Mouse (Mus musculus): ENCODE results near the gene Tbc1d2b. TPM values are rescaled to one million over a fixed set of nuclear protein-coding genes. Genes with fewer than 3 reads are reported as not detected.

Tbc1d2b gene
- total and polyA plus RNA-seq, 3 experiments, result 0.09 to 0.90 (median 0.22) TPM

DNA sequence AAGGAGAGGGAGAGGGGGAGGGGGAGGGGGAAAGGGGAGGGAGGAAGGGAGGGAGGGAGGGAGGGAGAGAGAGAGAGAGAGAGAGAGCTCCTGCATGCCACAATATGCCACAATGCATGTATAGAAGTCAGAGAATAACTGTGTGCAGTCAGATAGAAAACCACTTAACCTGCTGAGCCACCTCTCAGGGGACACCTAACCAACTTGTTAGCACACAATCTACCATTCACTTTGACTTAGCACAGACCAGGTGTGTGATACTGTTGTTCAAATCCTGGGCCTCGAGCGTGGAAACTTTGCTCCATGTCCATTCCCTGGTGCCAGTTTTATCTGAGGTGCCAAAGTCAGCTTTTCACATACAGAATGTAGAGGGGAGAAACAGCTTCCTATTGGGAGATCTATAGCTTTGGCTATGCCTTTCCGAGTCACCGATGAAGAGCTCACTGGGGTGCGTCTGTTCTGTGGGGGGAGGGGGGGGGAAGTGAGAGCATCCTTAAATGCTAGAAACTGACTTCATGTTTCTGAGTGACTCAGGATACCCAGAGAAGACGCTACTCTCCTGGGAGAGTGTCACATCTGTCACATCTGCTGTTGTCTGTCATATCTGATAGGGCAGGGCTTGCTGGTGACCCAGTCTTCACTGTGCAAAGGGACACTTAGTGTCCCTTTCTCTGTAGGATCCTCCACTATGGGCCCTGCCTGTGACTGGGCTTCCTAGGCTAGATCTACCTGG lies 88.8 kb downstream of the Tbc1d2b start:
- Histone ChIP-seq H3K9me3 (replicated peaks) (peaks cover 66% of the 10 kb centered on the region), H3K4me3 (ENCODE audit: low read depth, low read length) (no peak overlapping the region), H3K36me3 (replicated peaks) (no peaks in the 10 kb centered on the region), H3K27me3 (ENCODE audit: insufficient read depth, low read length) (no peaks in the 10 kb centered on the region), H3K4me1 (ENCODE audit: insufficient read depth, low read depth, low read length) (no peaks in the 10 kb centered on the region)
- TF ChIP-seq GATA1 (IDR thresholded peaks at IDR 0.05; ENCODE audit: borderline replicate concordance, low read length), result no peak
- TF ChIP-seq GATA2 (IDR thresholded peaks at IDR 0.05; ENCODE audit: borderline replicate concordance, low read depth, low read length), result no peak
- TF ChIP-seq TAL1 (conservative IDR thresholded peaks at IDR 0.05; ENCODE audit: low read depth, low read length), result no peak
- no peak for TF ChIP-seq CTCF (IDR thresholded peaks at IDR 0.05; ENCODE audit: low read depth, low read length)
- no peak for TF ChIP-seq POLR2AphosphoS5 (IDR thresholded peaks at IDR 0.05; ENCODE audit: insufficient replicate concordance, low read depth, low read length)
- ATAC-seq (ENCODE audit: extremely low read depth, insufficient number of reproducible peaks, low FRiP score, poor library complexity, severe bottlenecking) (no peak), DNase-seq (ENCODE audit: low spot score) (no peak)

DNA sequence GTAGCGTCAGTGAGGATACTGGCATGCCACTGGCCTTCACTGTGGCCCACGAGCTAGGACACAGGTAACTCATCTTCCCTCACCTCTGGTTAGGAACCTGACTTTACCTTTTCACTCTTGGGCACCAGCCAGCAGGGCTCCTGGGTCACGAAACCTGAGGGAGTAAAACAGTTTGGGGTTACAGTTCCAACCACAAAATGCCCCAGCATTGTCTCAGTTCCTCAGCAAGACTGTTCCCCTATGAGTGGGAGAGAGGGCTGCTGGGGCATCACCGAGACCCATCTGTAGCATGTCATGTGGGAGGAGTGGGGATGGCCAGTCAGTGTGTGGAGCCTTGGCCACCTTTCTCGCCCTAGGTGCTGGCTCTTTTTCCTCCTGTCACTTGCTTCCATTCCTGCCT lies 91.2 kb downstream of the Tbc1d2b start:
- no peaks in the 10 kb centered on the region for H3K36me3 ChIP-seq (replicated peaks)
- DNase-seq (ENCODE audit: low spot score) (no peak), ATAC-seq (ENCODE audit: extremely low read depth, insufficient number of reproducible peaks, low FRiP score, poor library complexity, severe bottlenecking) (no peak)
- 0 out of 2 replicates have a peak overlapping the region, but pooled peaks have one; percentile 15 for H3K4me3 ChIP-seq (ENCODE audit: low read depth, low read length)
- TF ChIP-seq POLR2AphosphoS5 (IDR thresholded peaks at IDR 0.05; ENCODE audit: insufficient replicate concordance, low read depth, low read length), result no peak
- TF ChIP-seq GATA1 (IDR thresholded peaks at IDR 0.05; ENCODE audit: borderline replicate concordance, low read length), result no peak
- no peak for TF ChIP-seq TAL1 (conservative IDR thresholded peaks at IDR 0.05; ENCODE audit: low read depth, low read length)
- no peak for TF ChIP-seq GATA2 (IDR thresholded peaks at IDR 0.05; ENCODE audit: borderline replicate concordance, low read depth, low read length)
- no peak for TF ChIP-seq CTCF (IDR thresholded peaks at IDR 0.05; ENCODE audit: low read depth, low read length)
- H3K4me1 ChIP-seq (ENCODE audit: insufficient read depth, low read depth, low read length), result no peaks in the 10 kb centered on the region
- H3K9me3 ChIP-seq (replicated peaks), result peaks cover 52% of the 10 kb centered on the region
- no peaks in the 10 kb centered on the region for H3K27me3 ChIP-seq (ENCODE audit: insufficient read depth, low read length)

- Histone ChIP-seq H3K4me3 (ENCODE audit: low read depth, low read length) (no peak overlapping the region), H3K9me3 (replicated peaks) (peaks cover 33% of the 10 kb centered on the region), H3K27me3 (ENCODE audit: insufficient read depth, low read length) (no peaks in the 10 kb centered on the region; the same call in 1 of the 2 replicates), H3K36me3 (replicated peaks) (no peaks in the 10 kb centered on the region), H3K4me1 (ENCODE audit: insufficient read depth, low read depth, low read length) (no peaks in the 10 kb centered on the region)
- DNase-seq (ENCODE audit: low spot score) (no peak), ATAC-seq (ENCODE audit: extremely low read depth, insufficient number of reproducible peaks, low FRiP score, poor library complexity, severe bottlenecking) (no peak)
- TF ChIP-seq GATA1 (IDR thresholded peaks at IDR 0.05; ENCODE audit: borderline replicate concordance, low read length), result no peak
These were observed 97.3 kb downstream of the Tbc1d2b start for GRCm38 (mm10) chr9:90173330-90173729.

DNA sequence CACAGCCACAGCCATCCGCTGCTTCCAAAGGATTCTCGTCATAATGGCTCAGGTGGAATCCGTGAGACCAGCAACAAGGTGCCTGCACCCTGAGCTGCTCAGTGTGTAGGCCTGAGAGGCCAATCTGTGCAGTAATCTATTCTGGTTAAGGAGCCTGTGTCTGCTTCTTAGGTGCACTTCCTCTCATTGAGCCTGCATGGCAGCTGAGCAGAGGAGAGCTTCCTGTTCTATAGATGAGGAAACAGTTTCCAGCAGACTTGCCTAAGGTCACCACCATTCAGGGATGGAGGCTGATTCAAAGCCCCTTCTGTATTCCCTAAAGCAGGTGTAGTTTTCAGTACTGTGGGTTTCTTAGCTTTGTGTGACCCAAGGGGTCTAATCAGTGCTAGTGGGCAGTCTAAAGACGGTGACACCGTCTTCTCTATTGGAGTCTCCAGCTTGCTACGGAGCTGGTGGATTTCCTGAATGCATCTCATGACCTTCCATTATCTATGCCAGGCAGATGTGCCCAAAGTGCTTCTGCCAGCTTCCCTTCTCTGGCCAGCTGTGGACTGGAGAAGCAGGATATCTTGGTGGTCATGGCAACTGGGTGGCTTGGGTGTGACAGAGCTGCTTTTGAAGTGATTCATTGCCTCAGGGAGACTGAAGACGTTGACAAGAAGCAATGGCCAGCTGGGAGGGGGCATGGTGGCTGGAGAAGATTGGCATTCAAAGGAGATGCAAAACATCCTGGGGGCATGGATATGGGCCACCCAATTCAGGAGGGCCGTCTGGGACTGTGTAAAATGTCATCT lies 97.9 kb downstream of the Tbc1d2b start:
- DNase-seq (ENCODE audit: low spot score) (no peak), ATAC-seq (ENCODE audit: extremely low read depth, insufficient number of reproducible peaks, low FRiP score, poor library complexity, severe bottlenecking) (no peak)
- Histone ChIP-seq H3K27me3 (ENCODE audit: insufficient read depth, low read length) (no peaks in the 10 kb centered on the region; the same call in 1 of the 2 replicates), H3K4me1 (ENCODE audit: insufficient read depth, low read depth, low read length) (no peaks in the 10 kb centered on the region), H3K4me3 (ENCODE audit: low read depth, low read length) (no peak overlapping the region), H3K9me3 (replicated peaks) (peaks cover 28% of the 10 kb centered on the region), H3K36me3 (replicated peaks) (no peaks in the 10 kb centered on the region)
- no peak for TF ChIP-seq TAL1 (conservative IDR thresholded peaks at IDR 0.05; ENCODE audit: low read depth, low read length)
- no peak for TF ChIP-seq CTCF (IDR thresholded peaks at IDR 0.05; ENCODE audit: low read depth, low read length)
- no peak for TF ChIP-seq POLR2AphosphoS5 (IDR thresholded peaks at IDR 0.05; ENCODE audit: insufficient replicate concordance, low read depth, low read length)
- no peak for TF ChIP-seq GATA1 (IDR thresholded peaks at IDR 0.05; ENCODE audit: borderline replicate concordance, low read length)
- TF ChIP-seq GATA2 (IDR thresholded peaks at IDR 0.05; ENCODE audit: borderline replicate concordance, low read depth, low read length), result no peak

GRCm38 (mm10) chr9:90171421-90171820 lies 99.2 kb downstream of the Tbc1d2b start:
- no peak for ATAC-seq (ENCODE audit: extremely low read depth, insufficient number of reproducible peaks, low FRiP score, poor library complexity, severe bottlenecking)
- no peak for TF ChIP-seq POLR2AphosphoS5 (IDR thresholded peaks at IDR 0.05; ENCODE audit: insufficient replicate concordance, low read depth, low read length)
- DNase-seq (ENCODE audit: low spot score), result no peak
- H3K27me3 ChIP-seq (ENCODE audit: insufficient read depth, low read length), result no peaks in the 10 kb centered on the region; the same call in 1 of the 2 replicates
- H3K36me3 ChIP-seq (replicated peaks), result no peaks in the 10 kb centered on the region
- H3K4me1 ChIP-seq (ENCODE audit: insufficient read depth, low read depth, low read length), result no peaks in the 10 kb centered on the region
- peaks cover 24% of the 10 kb centered on the region for H3K9me3 ChIP-seq (replicated peaks)
- H3K4me3 ChIP-seq (ENCODE audit: low read depth, low read length), result no peak overlapping the region

- DNase-seq (ENCODE audit: low spot score) (no peak), ATAC-seq (ENCODE audit: extremely low read depth, insufficient number of reproducible peaks, low FRiP score, poor library complexity, severe bottlenecking) (no peak)
- no peaks in the 10 kb centered on the region; the same call in 1 of the 2 replicates for H3K27me3 ChIP-seq (ENCODE audit: insufficient read depth, low read length)
- no peaks in the 10 kb centered on the region for H3K36me3 ChIP-seq (replicated peaks)
- TF ChIP-seq CTCF (IDR thresholded peaks at IDR 0.05; ENCODE audit: low read depth, low read length) (no peak), TAL1 (conservative IDR thresholded peaks at IDR 0.05; ENCODE audit: low read depth, low read length) (no peak), GATA2 (IDR thresholded peaks at IDR 0.05; ENCODE audit: borderline replicate concordance, low read depth, low read length) (no peak), POLR2AphosphoS5 (IDR thresholded peaks at IDR 0.05; ENCODE audit: insufficient replicate concordance, low read depth, low read length) (no peak), GATA1 (IDR thresholded peaks at IDR 0.05; ENCODE audit: borderline replicate concordance, low read length) (no peak)
- H3K4me3 ChIP-seq (ENCODE audit: low read depth, low read length), result no peak overlapping the region
- no peaks in the 10 kb centered on the region for H3K4me1 ChIP-seq (ENCODE audit: insufficient read depth, low read depth, low read length)
- H3K9me3 ChIP-seq (replicated peaks), result peaks cover 18% of the 10 kb centered on the region
These were observed 100.6 kb downstream of the Tbc1d2b start for GRCm38 (mm10) chr9:90169965-90170364.

All from G1E (cell line).